Mouse (Mus musculus): Measurements from ENCODE around the gene Rbl2.

Gene Rbl2

GRCm38 (mm10) chr8:91159959-91160800 lies 90.3 kb downstream of the Rbl2 start:
- in situ Hi-C loops (cut with MboI, MseI): loop anchor here in 1 of 2 experiments (10.0 kb wide), 2 partner anchors 1035 to 1395 kb away; no protein-coding TSS in a partner anchor

GRCm38 (mm10) chr8:91170152-91170551 lies 100.3 kb downstream of the Rbl2 start:
- in situ Hi-C loops (cut with MboI, MseI): no loop called here

- in situ Hi-C loops (cut with MboI, MseI): no loop called here
Observed at GRCm38 (mm10) chr8:91170914-91171313, 101.1 kb downstream of the Rbl2 start.

GRCm38 (mm10) chr8:91171605-91172004 lies 101.7 kb downstream of the Rbl2 start:
- in situ Hi-C loops (cut with MboI, MseI): no loop called here
